Mouse (Mus musculus): ENCODE results near the gene Trcg1.

- no peak for TF ChIP-seq CTCF (IDR thresholded peaks at IDR 0.05; ENCODE audit: insufficient read depth, low read depth, low read length)
- no peak for TF ChIP-seq POLR2A (IDR thresholded peaks at IDR 0.05; ENCODE audit: insufficient read depth, low read depth, low read length)
Observed at GRCm38 (mm10) chr9:57229726-57230125, 6.6 kb upstream of the Trcg1 start.

All from olfactory bulb, adult 2 months (tissue).